ENCODE assay signal across 18 mouse cellular contexts in genomic region chrX:11708325-11708724, GRCm38 (mm10).
"Had no signal": no experiment of that assay in that cellular context is flagged by ENCODE, and none has a peak within 500 bp of the region (broad histone marks: within the 10 kb centered on the region; RNA-seq: fewer than 3 reads in every experiment).

No protein-coding gene starts in this region.

- H3K27ac ChIP-seq: intestine, embryonic 15.5 days; liver, embryonic 13.5 days; midbrain, embryonic 12.5 days; neural tube, embryonic 12.5 days; neural tube, embryonic 15.5 days; stomach, postnatal 0 days had no signal

- DNase-seq: kidney, adult 18-20 months; kidney, postnatal 25 days; left cerebral cortex, postnatal 4 days; liver, embryonic 13.5 days; lung, adult 2 months; lung, postnatal 14 days; lung, postnatal 4 days; right cerebral cortex, adult 18-20 months; right cerebral cortex, postnatal 14 days; right cerebral cortex, postnatal 4 days; thymus, adult 2 months; thymus, postnatal 14 days; thymus, postnatal 4 days had no signal

- H3K4me3 ChIP-seq: intestine, embryonic 15.5 days; liver, embryonic 13.5 days; midbrain, embryonic 12.5 days; neural tube, embryonic 12.5 days; neural tube, embryonic 15.5 days had no signal

- H3K4me1 ChIP-seq: intestine, embryonic 15.5 days; liver, embryonic 13.5 days had no signal

- H3K4me2 ChIP-seq: intestine, embryonic 15.5 days; liver, embryonic 13.5 days; midbrain, embryonic 12.5 days; neural tube, embryonic 12.5 days; neural tube, embryonic 15.5 days had no signal

- H3K27me3 ChIP-seq: neural tube, embryonic 12.5 days had no signal

- H3K9me3 ChIP-seq: intestine, embryonic 15.5 days; liver, embryonic 13.5 days; midbrain, embryonic 12.5 days; neural tube, embryonic 12.5 days; neural tube, embryonic 15.5 days had no signal

- H3K36me3 ChIP-seq: intestine, embryonic 15.5 days; liver, embryonic 13.5 days; midbrain, embryonic 12.5 days; neural tube, embryonic 12.5 days; neural tube, embryonic 15.5 days had no signal

- H3K9ac ChIP-seq: intestine, embryonic 15.5 days; liver, embryonic 13.5 days; midbrain, embryonic 12.5 days; neural tube, embryonic 12.5 days; neural tube, embryonic 15.5 days had no signal

- ATAC-seq: intestine, embryonic 15.5 days had no signal
